Mouse (Mus musculus) heart, embryonic 15.5 days (tissue): ENCODE data around the gene Paqr8. TPM values are rescaled to one million over a fixed set of nuclear protein-coding genes. Genes with fewer than 3 reads are reported as not detected.

ENCODE experiments used
- ATAC-seq: fragments of 200-750 bp; cut with Nextera tagmentation; replicated peaks from 2 replicates; pipeline ENCODE4 v1.8.0; 2017; ENCODE audit warnings: low read depth, moderate TSS enrichment; ENCODE audit not compliant: insufficient number of reproducible peaks, insufficient read depth, low FRiP score
- H3K27ac ChIP-seq: fragments of 300-500 bp; sonication (generic); 2 replicates; pipeline ENCODE4 v1.5.1; 2015; ENCODE audit warnings: mild to moderate bottlenecking, inconsistent platforms
- H3K27me3 ChIP-seq: fragments of 300-500 bp; sonication (generic); 2 replicates; pipeline ENCODE4 v1.6.1; 2015; ENCODE audit warnings: inconsistent platforms
- H3K36me3 ChIP-seq: fragments of 300-500 bp; sonication (generic); 2 replicates; pipeline ENCODE4 v1.6.1; 2015; ENCODE audit warnings: mild to moderate bottlenecking, inconsistent platforms
- H3K4me1 ChIP-seq: fragments of 300-500 bp; sonication (generic); replicated peaks from 2 replicates; pipeline ENCODE4 v1.6.1; 2015; ENCODE audit warnings: inconsistent platforms
- H3K4me2 ChIP-seq: fragments of 300-500 bp; sonication (generic); 2 replicates; pipeline ENCODE4 v1.6.1; 2015; ENCODE audit warnings: inconsistent platforms, mild to moderate bottlenecking, moderate library complexity
- H3K4me3 ChIP-seq: fragments of 300-500 bp; sonication (generic); 2 replicates; pipeline ENCODE4 v1.5.1; 2015; ENCODE audit warnings: mild to moderate bottlenecking, inconsistent platforms
- H3K9ac ChIP-seq: fragments of 300-500 bp; sonication (generic); 2 replicates; pipeline ENCODE4 v1.6.1; 2015; ENCODE audit warnings: mild to moderate bottlenecking, inconsistent platforms
- H3K9me3 ChIP-seq: fragments of 300-500 bp; sonication (generic); replicated peaks from 2 replicates; pipeline ENCODE4 v1.6.1; 2016; ENCODE audit warnings: inconsistent platforms
- WGBS: fragments of 180-500 bp; shearing (Covaris S2); methylation state at CpG from one replicate; pipeline ENCODE4 v1.1.7; 2015; ENCODE audit warnings: mixed read lengths; 5-methylcytosine and 5-hydroxymethylcytosine counted together
- polyA plus RNA-seq: library from polyadenylated mRNA; unstranded; fragments of >200 nt; fragmentation: Nextera tagmentation; extraction: Ambion mirVana; gene quantifications from 2 replicates; pipeline ENCODE4 v1.2.1, GENCODE M21; 2015

Paqr8 gene
- polyA plus RNA-seq, 1 experiment from 2014 or later, result 2.2 TPM

DNA sequence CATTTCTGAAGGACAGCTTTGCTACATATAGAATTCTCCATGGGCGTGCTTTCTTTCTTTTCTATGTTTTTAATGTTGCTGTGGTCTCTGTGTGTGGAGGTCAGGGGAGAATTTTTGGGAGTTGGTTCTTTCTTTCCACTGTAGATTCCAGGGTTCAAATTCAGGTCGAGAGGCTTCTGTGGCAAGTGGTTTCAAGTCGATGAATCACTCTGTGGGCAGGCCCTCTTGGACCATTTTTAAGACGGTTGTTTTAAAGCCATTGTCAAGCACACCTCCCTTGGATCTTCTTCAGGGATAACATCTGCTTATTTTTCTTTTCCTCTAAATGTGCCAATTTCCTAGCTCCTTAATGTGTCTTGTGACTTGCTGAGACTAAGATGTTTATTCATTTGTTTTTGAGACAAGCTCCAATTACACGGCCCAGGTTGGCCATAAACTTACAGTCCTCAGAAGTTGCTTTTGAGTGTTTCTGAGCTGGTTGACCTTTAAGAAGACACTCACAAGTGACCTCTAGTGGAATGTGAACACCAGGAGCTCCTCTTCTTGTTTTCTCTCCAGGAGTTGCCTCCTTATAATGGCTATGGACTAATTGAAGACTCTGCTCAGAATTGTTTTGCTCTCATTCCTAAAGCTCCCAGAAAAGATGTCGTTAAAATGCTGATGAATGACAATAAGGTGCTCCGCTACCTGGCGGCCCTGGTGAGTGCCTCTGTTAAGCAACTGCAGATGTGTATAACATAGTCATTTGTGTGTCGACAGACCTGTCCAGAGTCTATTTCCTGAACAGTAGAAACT is 84.1 kb downstream of the Paqr8 start:
- 65% methylated on average over 9 of the region's 9 CpGs for WGBS
- H3K9ac ChIP-seq, result no peak overlapping the region

GRCm38 (mm10) chr1:20980553-20980952 is 90.1 kb downstream of the Paqr8 start:
- 57% methylated on average over 1 of the region's 1 CpGs for WGBS

More for the DNA sequence above, 84.1 kb downstream of the Paqr8 start:
- H3K4me3 ChIP-seq, result no peak overlapping the region
- no peak overlapping the region for H3K27ac ChIP-seq
- no peaks in the 10 kb centered on the region for H3K9me3 ChIP-seq
- H3K27me3 ChIP-seq, result no peaks in the 10 kb centered on the region
- no peak overlapping the region for H3K4me2 ChIP-seq
- H3K36me3 ChIP-seq, result no peaks in the 10 kb centered on the region
- no peak for ATAC-seq
- no peaks in the 10 kb centered on the region for H3K4me1 ChIP-seq

GRCm38 (mm10) chr1:20981764-20982163 is 91.4 kb downstream of the Paqr8 start:
- H3K9ac ChIP-seq, result no peak overlapping the region
- no peaks in the 10 kb centered on the region for H3K36me3 ChIP-seq
- H3K4me1 ChIP-seq, result no peaks in the 10 kb centered on the region
- no peak for ATAC-seq
- no peaks in the 10 kb centered on the region for H3K27me3 ChIP-seq
- H3K9me3 ChIP-seq, result no peaks in the 10 kb centered on the region
- H3K4me2 ChIP-seq, result no peak overlapping the region
- H3K27ac ChIP-seq, result no peak overlapping the region
- WGBS, result 85% methylated on average over 6 of the region's 6 CpGs
- no peak overlapping the region for H3K4me3 ChIP-seq

More at GRCm38 (mm10) chr1:20980553-20980952, 90.1 kb downstream of the Paqr8 start:
- ATAC-seq, result no peak
- Histone ChIP-seq H3K4me2 (no peak overlapping the region), H3K27me3 (no peaks in the 10 kb centered on the region), H3K27ac (no peak overlapping the region), H3K4me1 (no peaks in the 10 kb centered on the region), H3K36me3 (no peaks in the 10 kb centered on the region), H3K9ac (no peak overlapping the region), H3K9me3 (no peaks in the 10 kb centered on the region), H3K4me3 (no peak overlapping the region)

DNA sequence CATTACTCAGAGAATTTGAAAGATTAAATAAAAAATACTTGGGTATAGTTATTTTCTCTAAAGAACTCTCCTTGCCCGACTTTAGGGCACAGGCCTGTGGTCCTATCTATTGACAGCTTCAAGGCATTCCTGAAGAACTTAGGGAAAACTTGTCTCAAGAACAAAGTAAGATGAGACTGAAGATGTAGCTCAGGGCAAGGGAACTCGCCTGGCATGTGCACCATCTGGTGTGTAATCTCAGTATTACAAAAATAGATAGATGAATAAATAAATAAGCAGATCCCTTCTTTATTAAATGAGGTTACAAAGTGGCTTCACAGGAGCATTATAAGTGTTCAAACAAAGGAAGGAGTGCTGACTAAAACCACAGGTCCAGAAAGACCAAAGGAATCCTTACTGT is 93.7 kb downstream of the Paqr8 start:
- H3K4me3 ChIP-seq, result no peak overlapping the region
- H3K9ac ChIP-seq, result no peak overlapping the region
- H3K27me3 ChIP-seq, result no peaks in the 10 kb centered on the region
- no peaks in the 10 kb centered on the region for H3K36me3 ChIP-seq
- ATAC-seq, result no peak
- no peaks in the 10 kb centered on the region for H3K9me3 ChIP-seq
- 66% methylated on average over 2 of the region's 2 CpGs for WGBS
- H3K4me2 ChIP-seq, result no peak overlapping the region
- no peaks in the 10 kb centered on the region for H3K4me1 ChIP-seq
- H3K27ac ChIP-seq, result no peak overlapping the region

GRCm38 (mm10) chr1:20984582-20984981 is 94.2 kb downstream of the Paqr8 start:
- no peak for ATAC-seq
- 76% methylated on average over 4 of the region's 4 CpGs for WGBS
- H3K27ac ChIP-seq, result no peak overlapping the region

DNA sequence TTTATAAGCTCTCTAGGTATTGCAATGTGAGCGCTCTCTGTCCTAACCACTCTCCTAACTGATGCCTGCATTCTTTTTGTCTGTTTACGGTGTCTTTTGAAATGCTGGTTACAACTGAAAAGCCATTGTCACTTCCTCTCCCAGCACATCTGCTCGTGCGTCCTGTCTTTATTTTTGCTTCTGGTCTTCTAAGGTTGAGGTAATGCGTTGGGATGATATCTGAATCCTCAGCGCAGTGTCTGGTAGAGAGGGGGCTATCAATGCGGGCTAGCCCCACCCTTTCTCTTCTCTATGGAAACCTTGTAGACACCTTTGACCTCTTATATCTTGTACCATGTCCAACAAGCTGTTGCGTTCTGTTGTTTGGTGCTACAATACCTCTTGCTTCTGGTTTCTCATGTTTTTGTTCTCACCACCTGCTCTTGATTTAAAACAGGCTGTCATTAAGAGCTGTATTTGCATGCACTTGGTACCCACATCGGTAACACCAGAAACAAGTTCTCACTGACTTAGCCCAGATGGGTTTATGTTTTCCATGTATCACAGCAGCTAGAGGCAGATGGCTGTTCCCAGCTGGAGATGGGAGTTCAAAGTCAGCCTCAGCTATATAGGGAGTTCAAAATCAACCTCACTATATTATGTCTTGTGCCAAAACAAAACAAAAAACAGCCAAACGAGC is 96.1 kb downstream of the Paqr8 start:
- Histone ChIP-seq H3K4me3 (no peak overlapping the region), H3K36me3 (no peaks in the 10 kb centered on the region), H3K4me1 (no peaks in the 10 kb centered on the region), H3K9me3 (no peaks in the 10 kb centered on the region), H3K9ac (no peak overlapping the region), H3K4me2 (no peak overlapping the region), H3K27ac (no peak overlapping the region), H3K27me3 (no peaks in the 10 kb centered on the region)
- ATAC-seq, result no peak
- WGBS, result 56% methylated on average over 10 of the region's 10 CpGs

More at GRCm38 (mm10) chr1:20984582-20984981, 94.2 kb downstream of the Paqr8 start:
- Histone ChIP-seq H3K4me2 (no peak overlapping the region), H3K4me1 (no peaks in the 10 kb centered on the region), H3K36me3 (no peaks in the 10 kb centered on the region), H3K9ac (no peak overlapping the region), H3K9me3 (no peaks in the 10 kb centered on the region), H3K27me3 (no peaks in the 10 kb centered on the region), H3K4me3 (no peak overlapping the region)

Other genes with a start within 250 kb of the Paqr8 start
- gene Il17a, start 159.7 kb upstream of the Paqr8 start, polyA plus RNA-seq, result not detected in 2 replicates
- gene Il17f, start 100.0 kb upstream of the Paqr8 start, polyA plus RNA-seq, result not detected in 2 replicates
- 67.6 and 89.3 TPM in 2 replicates for gene Mcm3, start 70.3 kb upstream of the Paqr8 start, polyA plus RNA-seq
- gene Efhc1, start 61.0 kb downstream of the Paqr8 start, polyA plus RNA-seq, result 1.6 and 2.0 TPM in 2 replicates
- 3.4 and 4.3 TPM in 2 replicates for gene Tram2, start 188.6 kb downstream of the Paqr8 start, polyA plus RNA-seq